24 mouse cellular contexts compared by ENCODE assay signal in genomic region chr14:121143831-121144455, GRCm38 (mm10).
DNase-seq lines count a peak whose midpoint lies in the region; ATAC-seq and TF ChIP-seq lines count a peak whose summit lies in the region.
"Had no signal": no experiment of that assay in that cellular context is flagged by ENCODE, and none has a peak within 500 bp of the region (broad histone marks: within the 10 kb centered on the region; RNA-seq: fewer than 3 reads in every experiment).

No protein-coding gene starts in this region.

- H3K4me3 ChIP-seq in liver, postnatal 0 days (ENCODE audit: low read depth, low read length): no peak overlapping the region
- no peak overlapping the region for H3K4me3 ChIP-seq in liver, embryonic 12.5 days
- no peak overlapping the region for H3K4me3 ChIP-seq in kidney, embryonic 16.5 days (ENCODE audit: low read length)
- H3K4me3 ChIP-seq: embryonic facial prominence, embryonic 10.5 days; forebrain, embryonic 15.5 days; heart, embryonic 15.5 days; hindbrain, embryonic 13.5 days; limb, embryonic 13.5 days; midbrain, embryonic 10.5 days; myocyte; neural tube, embryonic 13.5 days; stomach, embryonic 15.5 days had no signal

- H3K27me3 ChIP-seq in liver, postnatal 0 days (ENCODE audit: insufficient read depth, low read length): no peaks in the 10 kb centered on the region
- H3K27me3 ChIP-seq in liver, embryonic 12.5 days (replicated peaks): no peaks in the 10 kb centered on the region
- H3K27me3 ChIP-seq in kidney, embryonic 16.5 days (ENCODE audit: insufficient read depth, low read length): no peaks in the 10 kb centered on the region
- H3K27me3 ChIP-seq: forebrain, embryonic 15.5 days; heart, embryonic 15.5 days; hindbrain, embryonic 13.5 days; limb, embryonic 13.5 days; neural tube, embryonic 13.5 days; stomach, embryonic 15.5 days had no signal

- ATAC-seq in liver, postnatal 0 days: no peak
- no peak for ATAC-seq in liver, embryonic 12.5 days
- ATAC-seq in kidney, embryonic 16.5 days (ENCODE audit: low FRiP score, low TSS enrichment): no peak
- ATAC-seq: forebrain, embryonic 15.5 days; inflammation-experienced regulatory T-cells, adult 6 months; midbrain, embryonic 16.5 days had no signal

- H3K4me2 ChIP-seq in liver, postnatal 0 days (ENCODE audit: low read depth, low read length): 0 out of 2 replicates have a peak overlapping the region, but pooled peaks have one; percentile 7
- no peak overlapping the region for H3K4me2 ChIP-seq in liver, embryonic 12.5 days
- H3K4me2 ChIP-seq in kidney, embryonic 16.5 days (replicated peaks; ENCODE audit: low read depth, low read length): no peak overlapping the region
- H3K4me2 ChIP-seq: forebrain, embryonic 15.5 days; heart, embryonic 15.5 days; hindbrain, embryonic 13.5 days; limb, embryonic 13.5 days; neural tube, embryonic 13.5 days; stomach, embryonic 15.5 days had no signal

- peak overlapping the region; percentile 77 for H3K27ac ChIP-seq in liver, postnatal 0 days (ENCODE audit: low read depth)
- H3K27ac ChIP-seq in liver, embryonic 12.5 days: no peak overlapping the region
- peak overlapping the region; percentile 93 for H3K27ac ChIP-seq in kidney, embryonic 16.5 days (ENCODE audit: low read length)
- H3K27ac ChIP-seq: embryonic facial prominence, embryonic 10.5 days; forebrain, embryonic 15.5 days; heart, embryonic 15.5 days; hindbrain, embryonic 13.5 days; limb, embryonic 13.5 days; midbrain, embryonic 10.5 days; neural tube, embryonic 13.5 days; stomach, embryonic 15.5 days had no signal

- peaks cover 21% of the 10 kb centered on the region for H3K4me1 ChIP-seq in liver, postnatal 0 days (ENCODE audit: insufficient read depth)
- peaks cover 50% of the 10 kb centered on the region for H3K4me1 ChIP-seq in liver, embryonic 12.5 days
- H3K4me1 ChIP-seq in kidney, embryonic 16.5 days (ENCODE audit: insufficient read depth, low read length): peaks cover 52% of the 10 kb centered on the region

- no peaks in the 10 kb centered on the region for H3K9me3 ChIP-seq in liver, postnatal 0 days (ENCODE audit: low read length)
- no peaks in the 10 kb centered on the region for H3K9me3 ChIP-seq in liver, embryonic 12.5 days (replicated peaks)
- no peaks in the 10 kb centered on the region for H3K9me3 ChIP-seq in kidney, embryonic 16.5 days (ENCODE audit: low read length)
- H3K9me3 ChIP-seq: embryonic facial prominence, embryonic 10.5 days; forebrain, embryonic 15.5 days; heart, embryonic 15.5 days; hindbrain, embryonic 13.5 days; limb, embryonic 13.5 days; midbrain, embryonic 10.5 days; neural tube, embryonic 13.5 days; stomach, embryonic 15.5 days had no signal

- TF ChIP-seq CTCF in liver, postnatal 0 days (IDR thresholded peaks at IDR 0.05; ENCODE audit: low read depth): no peak

- H3K36me3 ChIP-seq in liver, postnatal 0 days (replicated peaks; ENCODE audit: insufficient read depth, low read length): no peaks in the 10 kb centered on the region
- no peaks in the 10 kb centered on the region for H3K36me3 ChIP-seq in liver, embryonic 12.5 days
- H3K36me3 ChIP-seq in kidney, embryonic 16.5 days (ENCODE audit: insufficient read depth, low read length): no peaks in the 10 kb centered on the region
- H3K36me3 ChIP-seq: forebrain, embryonic 15.5 days; heart, embryonic 15.5 days; hindbrain, embryonic 13.5 days; limb, embryonic 13.5 days; midbrain, embryonic 10.5 days; neural tube, embryonic 13.5 days; stomach, embryonic 15.5 days had no signal

- 65% methylated on average over 7 of the region's 7 CpGs for WGBS in liver, postnatal 0 days (ENCODE audit: insufficient replicate concordance)
- 67% methylated on average over 7 of the region's 7 CpGs for WGBS in liver, embryonic 12.5 days (ENCODE audit: insufficient replicate concordance)
- 76% methylated on average over 7 of the region's 7 CpGs for WGBS in kidney, embryonic 16.5 days

- TF ChIP-seq EP300 in liver, postnatal 0 days (IDR thresholded peaks at IDR 0.05; ENCODE audit: low read depth): no peak

- DNase-seq in kidney, adult 18-20 months: peak; percentile 23
- no peak for DNase-seq in kidney, postnatal 4 days
- DNase-seq in liver, postnatal 0 days: no peak
- peak; percentile 60 for DNase-seq in kidney, postnatal 14 days
- DNase-seq in spleen, postnatal 4 days (ENCODE audit: low spot score in 2 of 2): no peak
- DNase-seq: adrenal gland, adult 8-10 months; cerebellum, adult 9-10 months; heart, postnatal 36 days; lung, adult 2 months; thymus, adult 2 months; thymus, postnatal 4 days had no signal

- no peak overlapping the region for H3K9ac ChIP-seq in liver, postnatal 0 days (replicated peaks)
- H3K9ac ChIP-seq in liver, embryonic 12.5 days: no peak overlapping the region
- H3K9ac ChIP-seq in kidney, embryonic 16.5 days (replicated peaks; ENCODE audit: low read length): no peak overlapping the region
- H3K9ac ChIP-seq: forebrain, embryonic 15.5 days; heart, embryonic 15.5 days; hindbrain, embryonic 13.5 days; limb, embryonic 13.5 days; neural tube, embryonic 13.5 days; stomach, embryonic 15.5 days had no signal

Comparison
In these comparisons a context has a peak if more than half of its experiments do, and no peak if none do; other contexts are left out.
1. DNase-seq: peak in kidney, adult 18-20 months (single experiment) and kidney, postnatal 14 days (single experiment); none in kidney, postnatal 4 days (0 of 2), liver, postnatal 0 days (single experiment) and spleen, postnatal 4 days (0 of 2).